Mouse (Mus musculus) limb, embryonic 14.5 days (tissue): Measurements from ENCODE around the gene Lhx9. TPM values are rescaled to one million over a fixed set of nuclear protein-coding genes. Genes with fewer than 3 reads are reported as not detected.
"Not testable (repeated sequence)": the region's sequence is repeated elsewhere in the genome, so short reads cannot be mapped to it uniquely, and the experiment has no call there.

ENCODE experiments used
- ATAC-seq: fragments of 200-750 bp; cut with Nextera tagmentation; 2 replicates; pipeline ENCODE4 v1.8.0; 2017; ENCODE audit warnings: low read depth, moderate number of reproducible peaks, moderate TSS enrichment; ENCODE audit not compliant: low FRiP score
- DNase-seq: peaks from one replicate; pipeline ENCODE4 v3.0.0-alpha.2; 2015; ENCODE audit warnings: low spot score
- H3K27ac ChIP-seq: fragments of 300-500 bp; sonication (generic); replicated peaks from 2 replicates; pipeline ENCODE4 v1.5.1; 2014; ENCODE audit warnings: low read depth, mild to moderate bottlenecking, low read length, moderate library complexity, mixed read lengths
- H3K27me3 ChIP-seq: fragments of 300-500 bp; sonication (generic); 2 replicates; pipeline ENCODE4 v1.6.1; 2014; ENCODE audit warnings: low read length, mixed read lengths; ENCODE audit not compliant: control insufficient read depth, insufficient read depth
- H3K36me3 ChIP-seq: fragments of 300-500 bp; sonication (generic); 2 replicates; pipeline ENCODE4 v1.6.1; 2014; ENCODE audit warnings: mild to moderate bottlenecking, low read length, moderate library complexity, mixed read lengths; ENCODE audit not compliant: control insufficient read depth, insufficient read depth
- H3K4me1 ChIP-seq: fragments of 300-500 bp; sonication (generic); 2 replicates; pipeline ENCODE4 v1.6.1; 2014; ENCODE audit warnings: antibody characterized with exemption, low read length, mixed read lengths; ENCODE audit not compliant: control insufficient read depth, insufficient read depth
- H3K4me2 ChIP-seq: fragments of 300-500 bp; sonication (generic); replicated peaks from 2 replicates; pipeline ENCODE4 v1.6.1; 2014; ENCODE audit warnings: low read depth, mild to moderate bottlenecking, low read length, moderate library complexity; ENCODE audit not compliant: severe bottlenecking
- H3K4me3 ChIP-seq: fragments of 300-500 bp; sonication (generic); replicated peaks from 2 replicates; pipeline ENCODE4 v1.5.1; 2014; ENCODE audit warnings: low read length
- H3K9ac ChIP-seq: fragments of 300-500 bp; sonication (generic); 2 replicates; pipeline ENCODE4 v1.6.1; 2014; ENCODE audit warnings: mild to moderate bottlenecking, low read depth, low read length, moderate library complexity; ENCODE audit not compliant: severe bottlenecking
- H3K9me3 ChIP-seq: fragments of 300-500 bp; sonication (generic); 2 replicates; pipeline ENCODE4 v1.6.1; 2016; ENCODE audit warnings: low read length; ENCODE audit not compliant: control insufficient read depth
- POLR2A ChIP-seq: fragments of 200-500 bp; IDR thresholded peaks from 2 replicates; pipeline ENCODE4 v1.8.0; 2012; ENCODE audit warnings: inconsistent platforms, mild to moderate bottlenecking, moderate library complexity, borderline replicate concordance; ENCODE audit not compliant: insufficient read depth, insufficient read length; ENCODE audit errors: extremely low read depth
- WGBS: fragments of 180-500 bp; shearing (Covaris S2); extraction: QIAGEN DNeasy Blood & Tissue Kit; methylation state at CpG from one replicate; pipeline ENCODE4 v1.1.7; 2014; 5-methylcytosine and 5-hydroxymethylcytosine counted together
- polyA plus RNA-seq, 2 experiments: library from polyadenylated mRNA; depleted of rRNA in 1 of 2; stranded (reverse) in 1 of 2; unstranded in 1 of 2; fragments of >200 nt; fragmentation: Nextera tagmentation in 1 of 2; extraction: Ambion mirVana in 1 of 2; gene quantifications; 2 replicates each; pipeline versions ENCODE4 v1.2.1 to v1.2.3; 2012 to 2014

Lhx9 gene
- polyA plus RNA-seq, 2 experiments = 11.9 to 15.4 TPM

DNA sequence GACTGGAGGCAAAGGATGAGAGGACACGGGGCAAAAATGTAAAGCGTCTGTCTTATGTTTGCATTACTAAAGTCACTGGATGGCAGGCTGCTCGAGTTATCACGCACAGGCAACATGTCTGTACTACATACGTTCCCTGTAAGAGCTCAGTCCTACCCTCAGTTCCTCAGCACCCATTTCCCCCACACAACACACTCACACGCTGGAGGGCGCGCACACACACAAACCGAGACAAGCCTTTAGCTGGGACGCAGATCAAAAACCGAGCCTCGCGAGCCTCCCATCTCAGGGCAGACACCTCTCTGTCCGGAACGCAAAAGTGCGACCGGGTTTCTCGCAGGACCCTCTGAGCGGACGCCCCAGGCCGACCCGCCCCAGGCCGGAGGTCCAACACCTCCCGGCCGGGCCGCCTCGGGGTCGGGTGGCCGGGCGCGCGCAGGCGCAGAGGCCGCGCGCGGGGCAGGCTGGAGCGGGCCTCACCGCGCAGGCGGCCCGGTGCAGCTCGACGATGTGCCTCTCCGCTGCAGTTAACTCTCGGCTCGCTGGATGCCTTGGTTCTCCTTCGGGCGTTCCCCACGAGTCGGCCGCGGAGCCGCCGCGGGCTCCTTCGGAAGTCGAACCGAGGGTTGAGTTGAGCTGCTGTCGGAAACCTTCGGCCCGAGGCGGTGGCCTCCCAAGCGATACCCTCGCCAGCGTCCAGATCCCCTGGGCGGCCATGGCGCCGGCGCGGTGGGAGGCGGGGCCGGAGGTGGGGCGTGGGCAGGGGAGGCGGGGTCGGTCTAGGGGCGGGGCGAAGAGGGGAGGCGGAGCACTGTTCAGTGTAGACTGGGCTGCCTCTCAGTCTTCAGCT, 7.9 kb upstream of the Lhx9 start, which contains the start of gene 2310009B15Rik:
Gene 2310009B15Rik, minus strand, starts transcription at position 752 of the 850 bp plus-strand sequence.
- Histone ChIP-seq H3K4me2 (peak within 1 kb of the TSS; percentile 19; the same call in 1 of the 2 replicates), H3K4me3 (peak within 1 kb of the TSS; percentile 42), H3K27ac (peak within 1 kb of the TSS; percentile 82), H3K4me1 (peaks cover 14% of the 10 kb centered on the region), H3K9ac (peak within 1 kb of the TSS; percentile 63)
- H3K27me3 ChIP-seq, H3K9me3 ChIP-seq, H3K36me3 ChIP-seq: not testable (repeated sequence)
- ATAC-seq (peak; percentile 98), DNase-seq (peak; percentile 72)
- under 1% methylated on average over 30 of the region's 79 CpGs for WGBS
- peak; percentile 71; the same call in 1 of the 2 replicates for TF ChIP-seq POLR2A

DNA sequence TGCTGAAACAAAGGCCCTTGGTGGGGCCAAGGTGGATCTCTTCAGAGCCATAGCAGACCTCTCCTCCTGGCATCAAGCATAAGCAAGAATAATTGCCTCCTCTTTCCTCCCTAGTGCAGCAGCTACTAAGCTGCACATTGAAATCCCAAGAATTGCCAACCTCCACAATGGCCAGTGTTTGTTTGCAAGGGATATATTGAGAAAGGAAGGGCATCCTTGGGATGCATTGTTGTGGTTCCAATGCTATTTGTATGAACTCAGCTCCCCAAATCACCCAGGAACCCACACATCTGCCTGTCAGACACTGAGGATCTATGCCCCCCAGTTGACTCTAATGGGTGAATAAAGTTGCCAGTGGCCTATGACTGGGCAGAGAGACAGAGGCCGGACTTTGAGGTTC, 2.4 kb upstream of the Lhx9 start:
- DNase-seq (no peak), ATAC-seq (no peak)
- TF ChIP-seq POLR2A = no peak
- H3K4me1 ChIP-seq = peaks cover 24% of the 10 kb centered on the region
- H3K9me3 ChIP-seq = no peaks in the 10 kb centered on the region
- H3K36me3 ChIP-seq = 0 out of 2 replicates have a peak, but pooled peaks cover 7% of the 10 kb centered on the region
- H3K27ac ChIP-seq = no peak overlapping the region
- no peak overlapping the region for H3K4me2 ChIP-seq
- no peak overlapping the region for H3K4me3 ChIP-seq
- peaks cover 30% of the 10 kb centered on the region for H3K27me3 ChIP-seq
- 67% methylated on average over 1 of the region's 1 CpGs for WGBS
- H3K9ac ChIP-seq = no peak overlapping the region

DNA sequence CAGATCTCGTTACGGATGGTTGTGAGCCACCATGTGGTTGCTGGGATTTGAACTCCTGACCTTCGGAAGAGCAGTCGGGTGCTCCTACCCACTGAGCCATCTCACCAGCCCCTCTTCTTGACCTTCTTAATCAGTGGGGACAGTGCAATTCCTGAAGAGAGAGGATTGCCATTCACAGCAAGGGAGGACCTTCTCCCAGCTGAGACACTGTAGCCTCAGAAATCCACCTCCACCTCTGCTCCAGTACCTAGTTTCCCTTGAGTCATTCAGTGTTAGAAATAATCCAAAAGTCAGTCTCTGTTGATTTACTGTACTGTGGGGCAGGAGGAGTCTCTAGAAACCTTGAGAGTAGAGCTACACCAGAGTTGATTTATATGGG, 1.8 kb upstream of the Lhx9 start:
- WGBS = 58% methylated on average over 2 of the region's 4 CpGs
- peaks cover 36% of the 10 kb centered on the region for H3K27me3 ChIP-seq
- H3K4me1 ChIP-seq = peaks cover 21% of the 10 kb centered on the region

DNA sequence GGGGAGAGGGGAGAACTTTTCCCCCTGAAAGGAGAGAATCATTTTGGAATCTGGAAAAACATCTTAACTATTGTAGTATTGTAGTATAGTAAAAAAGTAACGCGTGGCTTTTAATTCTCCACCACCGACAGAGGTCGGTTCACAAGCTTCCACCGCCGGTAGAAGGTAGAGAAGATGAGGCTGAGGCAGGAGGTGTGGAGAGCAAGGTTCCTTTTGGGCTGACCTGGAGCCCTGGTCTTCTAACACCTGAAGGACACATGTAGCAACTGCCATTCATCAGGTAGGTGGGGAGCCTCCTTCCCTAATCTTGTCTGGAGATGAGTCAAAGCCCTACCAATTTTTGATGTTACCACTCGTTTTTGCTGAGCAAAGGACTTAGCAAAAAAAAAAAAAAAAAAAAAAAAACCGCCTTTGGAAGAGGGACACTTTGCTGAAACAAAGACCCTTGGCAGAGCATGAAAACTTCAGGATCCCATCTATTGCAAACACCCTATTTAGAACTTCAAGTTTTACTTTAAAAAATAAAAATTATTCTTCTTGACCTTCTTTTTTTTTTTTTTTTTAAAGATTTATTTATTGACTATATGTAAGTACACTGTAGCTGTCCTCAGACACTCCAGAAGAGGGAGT, 1.3 kb upstream of the Lhx9 start:
- ATAC-seq (no peak), DNase-seq (no peak)
- no peak for TF ChIP-seq POLR2A
- no peak overlapping the region for H3K4me3 ChIP-seq
- WGBS = 10% methylated on average over 8 of the region's 8 CpGs
- H3K36me3 ChIP-seq = 0 out of 2 replicates have a peak, but pooled peaks cover 7% of the 10 kb centered on the region
- H3K9ac ChIP-seq = no peak overlapping the region
- H3K4me1 ChIP-seq = peaks cover 16% of the 10 kb centered on the region
- no peak overlapping the region for H3K27ac ChIP-seq
- H3K27me3 ChIP-seq = peaks cover 37% of the 10 kb centered on the region
- no peaks in the 10 kb centered on the region for H3K9me3 ChIP-seq
- no peak overlapping the region for H3K4me2 ChIP-seq

More for the DNA sequence above, 1.8 kb upstream of the Lhx9 start:
- DNase-seq (no peak), ATAC-seq (no peak)
- Histone ChIP-seq H3K4me2 (no peak overlapping the region), H3K9me3 (no peaks in the 10 kb centered on the region), H3K27ac (no peak overlapping the region), H3K4me3 (no peak overlapping the region), H3K9ac (no peak overlapping the region), H3K36me3 (0 out of 2 replicates have a peak, but pooled peaks cover 7% of the 10 kb centered on the region)
- TF ChIP-seq POLR2A = no peak

DNA sequence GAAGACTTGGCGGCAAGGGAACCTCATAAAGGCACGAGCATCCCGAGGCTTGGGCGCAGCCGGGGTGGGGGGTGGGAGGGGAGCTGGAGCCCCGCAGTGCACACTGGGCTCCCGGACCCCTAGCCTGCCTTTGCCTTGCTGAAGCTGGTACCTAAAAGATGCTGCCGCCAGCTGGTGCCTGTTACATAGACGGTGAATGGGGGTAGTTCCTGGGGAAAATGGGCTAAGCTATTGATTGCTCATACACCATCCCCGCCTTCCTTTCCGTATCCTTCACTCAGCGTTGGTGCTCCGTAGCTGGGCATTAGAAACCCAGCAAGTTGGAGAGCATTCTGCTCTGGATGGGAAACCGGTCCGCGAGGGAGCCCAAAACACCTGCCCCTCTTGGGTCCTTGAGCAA, 351 bp downstream of the Lhx9 start:
- Histone ChIP-seq H3K9me3 (no peaks in the 10 kb centered on the region), H3K4me1 (peaks cover 19% of the 10 kb centered on the region), H3K4me2 (peak overlapping the region; percentile 73), H3K36me3 (0 out of 2 replicates have a peak, but pooled peaks cover 7% of the 10 kb centered on the region), H3K27me3 (peaks cover 42% of the 10 kb centered on the region), H3K4me3 (peak overlapping the region; percentile 42), H3K27ac (no peak overlapping the region; the same call in 1 of the 2 replicates), H3K9ac (peak overlapping the region; percentile 34; the same call in 1 of the 2 replicates)
- DNase-seq = peak; percentile 2
- 3% methylated on average over 16 of the region's 16 CpGs for WGBS
- TF ChIP-seq POLR2A = no peak
- 0 out of 2 replicates have a peak, but pooled peaks have one; percentile 27 for ATAC-seq
